Mouse (Mus musculus) intestine, embryonic 14.5 days (tissue): ENCODE data around the gene Sash1. TPM values are rescaled to one million over a fixed set of nuclear protein-coding genes. Genes with fewer than 3 reads are reported as not detected.
A peak's percentile ranks its signal among the peaks of the same experiment; 100 is the strongest.

Source experiments
- ATAC-seq: fragments of 200-750 bp; cut with Nextera tagmentation; replicated peaks from 2 replicates; pipeline ENCODE4 v1.8.0; 2017; ENCODE audit warnings: low read depth, moderate number of reproducible peaks, moderate TSS enrichment, moderate library complexity; ENCODE audit not compliant: low FRiP score, low TSS enrichment
- DNase-seq: peaks from one replicate; pipeline ENCODE4 v3.0.0-alpha.2; 2018; ENCODE audit warnings: low spot score
- H3K27ac ChIP-seq: fragments of 300-500 bp; sonication (generic); 2 replicates; pipeline ENCODE4 v1.5.1; 2014; ENCODE audit warnings: low read depth, mild to moderate bottlenecking, control low read depth
- H3K27me3 ChIP-seq: fragments of 300-500 bp; sonication (generic); replicated peaks from 2 replicates; pipeline ENCODE4 v1.6.1; 2014; ENCODE audit warnings: low read length, control low read depth; ENCODE audit not compliant: control insufficient read depth, insufficient read depth
- H3K36me3 ChIP-seq: fragments of 300-500 bp; sonication (generic); 2 replicates; pipeline ENCODE4 v1.6.1; 2014; ENCODE audit warnings: low read length, control low read depth; ENCODE audit not compliant: control insufficient read depth, insufficient read depth
- H3K4me1 ChIP-seq: fragments of 300-500 bp; sonication (generic); replicated peaks from 2 replicates; pipeline ENCODE4 v1.6.1; 2014; ENCODE audit warnings: low read length, control low read depth, mixed read lengths; ENCODE audit not compliant: control insufficient read depth, insufficient read depth
- H3K4me2 ChIP-seq: fragments of 300-500 bp; sonication (generic); 2 replicates; pipeline ENCODE4 v1.6.1; 2014; ENCODE audit warnings: low read length
- H3K4me3 ChIP-seq: fragments of 300-500 bp; sonication (generic); 2 replicates; pipeline ENCODE4 v1.5.1; 2014; ENCODE audit warnings: low read depth, low read length, control low read depth, mixed read lengths
- H3K9ac ChIP-seq: fragments of 300-500 bp; sonication (generic); 2 replicates; pipeline ENCODE4 v1.6.1; 2014; ENCODE audit warnings: mild to moderate bottlenecking, low read length
- H3K9me3 ChIP-seq: fragments of 300-500 bp; sonication (generic); 2 replicates; pipeline ENCODE4 v1.6.1; 2016; ENCODE audit warnings: low read length, control low read depth; ENCODE audit not compliant: control insufficient read depth
- WGBS: fragments of 180-500 bp; shearing (Covaris S2); extraction: QIAGEN DNeasy Blood & Tissue Kit; methylation state at CpG from one replicate; pipeline ENCODE4 v1.1.7; 2014; 5-methylcytosine and 5-hydroxymethylcytosine counted together
- polyA plus RNA-seq: library from polyadenylated mRNA; unstranded; fragments of >200 nt; fragmentation: Nextera tagmentation; extraction: Ambion mirVana; gene quantifications from 2 replicates; pipeline ENCODE4 v1.2.1, GENCODE M21; 2014

Sash1 gene
- polyA plus RNA-seq, 1 experiment from 2014 or later = 6.9 TPM

DNA sequence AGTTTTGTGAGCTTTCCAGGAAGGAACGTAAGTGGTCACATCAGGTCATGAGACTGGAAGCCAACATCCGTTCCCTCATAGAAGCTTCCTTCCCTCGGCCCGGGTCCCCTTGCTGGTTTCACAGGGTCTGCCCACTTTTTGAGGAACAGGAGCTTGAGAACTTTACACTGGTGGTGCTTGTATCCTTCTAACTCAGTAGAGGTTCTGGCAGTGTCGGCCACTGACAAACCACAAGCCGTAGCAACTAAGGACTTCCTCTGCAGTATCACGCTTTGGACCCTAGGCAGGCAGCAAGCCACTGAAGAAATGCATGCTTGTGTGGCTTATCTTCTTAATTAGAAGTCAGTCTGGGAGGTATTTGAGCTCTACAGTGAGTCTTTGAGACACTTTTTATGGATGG, 126.6 kb downstream of the Sash1 start:
- no peak for DNase-seq
- Histone ChIP-seq H3K9ac (no peak overlapping the region), H3K27me3 (no peaks in the 10 kb centered on the region), H3K4me1 (peaks cover 47% of the 10 kb centered on the region), H3K36me3 (0 out of 2 replicates have a peak, but pooled peaks cover 2% of the 10 kb centered on the region), H3K9me3 (no peaks in the 10 kb centered on the region), H3K4me2 (no peak overlapping the region), H3K27ac (no peak overlapping the region), H3K4me3 (no peak overlapping the region)
- WGBS = 82% methylated on average over 7 of the region's 7 CpGs
- ATAC-seq = no peak

GRCm38 (mm10) chr10:8757429-8757931, 128.4 kb downstream of the Sash1 start:
- Histone ChIP-seq H3K4me1 (peaks cover 39% of the 10 kb centered on the region), H3K9ac (0 out of 2 replicates have a peak overlapping the region, but pooled peaks have one; percentile 12), H3K4me3 (no peak overlapping the region), H3K9me3 (no peaks in the 10 kb centered on the region), H3K27ac (peak overlapping the region; percentile 88), H3K27me3 (no peaks in the 10 kb centered on the region), H3K4me2 (peak overlapping the region; percentile 39), H3K36me3 (peaks cover 12% of the 10 kb centered on the region; the same call in 1 of the 2 replicates)
- DNase-seq (peak; percentile 77), ATAC-seq (peak; percentile 44; the same call in 1 of the 2 replicates)
- 28% methylated on average over 21 of the region's 21 CpGs for WGBS

GRCm38 (mm10) chr10:8756604-8757354, 129.1 kb downstream of the Sash1 start:
- no peaks in the 10 kb centered on the region for H3K9me3 ChIP-seq
- no peak overlapping the region for H3K9ac ChIP-seq
- 58% methylated on average over 11 of the region's 11 CpGs for WGBS
- H3K4me1 ChIP-seq = peaks cover 32% of the 10 kb centered on the region
- ATAC-seq = no peak
- H3K36me3 ChIP-seq = peaks cover 12% of the 10 kb centered on the region; the same call in 1 of the 2 replicates
- DNase-seq = no peak
- H3K4me2 ChIP-seq = peak overlapping the region; percentile 39
- H3K27ac ChIP-seq = peak overlapping the region; percentile 88
- no peaks in the 10 kb centered on the region for H3K27me3 ChIP-seq
- no peak overlapping the region for H3K4me3 ChIP-seq

DNA sequence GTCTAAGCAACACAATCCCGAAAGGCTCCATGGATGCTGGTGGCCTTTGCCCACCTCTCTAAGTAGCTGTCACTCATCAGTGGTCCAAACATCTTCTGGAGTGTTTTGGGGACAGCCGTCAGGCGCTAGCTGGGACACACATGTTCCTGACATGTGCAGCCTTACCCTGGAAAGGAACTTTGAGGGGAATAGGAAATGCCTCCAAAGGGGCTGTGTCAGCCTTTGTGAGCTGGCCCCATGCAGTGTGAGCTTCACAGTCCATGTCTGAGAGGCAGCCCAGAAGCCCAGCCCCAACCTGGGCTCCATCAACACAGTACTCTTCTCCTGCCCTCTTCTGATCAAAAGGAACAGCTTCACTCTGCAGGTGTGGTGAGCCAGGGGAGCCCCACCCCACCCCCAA, 132.5 kb downstream of the Sash1 start:
- Histone ChIP-seq H3K36me3 (peaks cover 28% of the 10 kb centered on the region), H3K27ac (no peak overlapping the region), H3K9me3 (no peaks in the 10 kb centered on the region), H3K4me2 (no peak overlapping the region), H3K27me3 (no peaks in the 10 kb centered on the region), H3K4me3 (no peak overlapping the region), H3K9ac (no peak overlapping the region), H3K4me1 (peaks cover 22% of the 10 kb centered on the region)
- DNase-seq = no peak
- WGBS = 90% methylated on average over 3 of the region's 3 CpGs
- ATAC-seq = no peak

- no peak overlapping the region for H3K4me3 ChIP-seq
- no peak overlapping the region for H3K27ac ChIP-seq
- no peaks in the 10 kb centered on the region for H3K27me3 ChIP-seq
- DNase-seq (no peak), ATAC-seq (no peak)
- no peak overlapping the region for H3K4me2 ChIP-seq
- H3K9ac ChIP-seq = no peak overlapping the region
- H3K4me1 ChIP-seq = peaks cover 14% of the 10 kb centered on the region
- no peaks in the 10 kb centered on the region for H3K9me3 ChIP-seq
- WGBS = 82% methylated on average over 7 of the region's 7 CpGs
- peaks cover 36% of the 10 kb centered on the region for H3K36me3 ChIP-seq
These were observed 133.4 kb downstream of the Sash1 start for GRCm38 (mm10) chr10:8752436-8752835.

DNA sequence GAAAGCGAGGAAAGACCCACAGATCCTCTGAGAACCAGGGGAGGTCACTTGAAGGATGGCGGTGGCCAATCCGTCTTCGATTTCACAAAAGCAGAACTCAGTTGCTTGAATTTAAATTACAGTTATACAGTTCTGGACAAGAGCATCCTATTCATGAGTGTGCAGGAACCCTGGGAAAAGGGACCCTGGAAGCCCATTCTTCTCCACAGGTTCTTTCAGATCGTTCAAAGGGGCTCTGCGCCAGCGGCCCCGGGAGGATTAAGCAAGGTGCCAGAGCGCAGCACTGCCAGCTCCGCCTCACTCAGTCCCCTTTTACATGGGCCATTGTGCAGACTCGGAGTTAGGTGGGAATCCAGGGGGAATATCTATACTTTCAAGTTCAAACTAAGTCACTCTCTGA, 136.3 kb downstream of the Sash1 start:
- Histone ChIP-seq H3K4me1 (no peaks in the 10 kb centered on the region), H3K27ac (no peak overlapping the region), H3K27me3 (no peaks in the 10 kb centered on the region), H3K4me3 (no peak overlapping the region), H3K4me2 (no peak overlapping the region), H3K9ac (no peak overlapping the region), H3K9me3 (no peaks in the 10 kb centered on the region), H3K36me3 (peaks cover 54% of the 10 kb centered on the region)
- ATAC-seq (no peak), DNase-seq (no peak)
- 87% methylated on average over 11 of the region's 11 CpGs for WGBS

GRCm38 (mm10) chr10:8747450-8748212, 138.2 kb downstream of the Sash1 start:
- Histone ChIP-seq H3K4me2 (no peak overlapping the region), H3K4me3 (no peak overlapping the region), H3K9ac (no peak overlapping the region), H3K4me1 (no peaks in the 10 kb centered on the region), H3K9me3 (no peaks in the 10 kb centered on the region), H3K27me3 (no peaks in the 10 kb centered on the region), H3K36me3 (peaks cover 51% of the 10 kb centered on the region), H3K27ac (no peak overlapping the region)
- ATAC-seq (no peak), DNase-seq (peak; percentile 49)
- 84% methylated on average over 21 of the region's 21 CpGs for WGBS

- ATAC-seq (no peak), DNase-seq (peak; percentile 46)
- Histone ChIP-seq H3K4me3 (no peak overlapping the region), H3K27ac (no peak overlapping the region), H3K4me1 (no peaks in the 10 kb centered on the region), H3K27me3 (no peaks in the 10 kb centered on the region), H3K36me3 (peaks cover 61% of the 10 kb centered on the region), H3K9me3 (no peaks in the 10 kb centered on the region), H3K9ac (no peak overlapping the region), H3K4me2 (no peak overlapping the region)
- WGBS = 59% methylated on average over 14 of the region's 14 CpGs
These were observed 139.7 kb downstream of the Sash1 start for GRCm38 (mm10) chr10:8746082-8746696.
